Mouse (Mus musculus): Measurements from ENCODE around the gene Elovl7.

The Elovl7 gene

GRCm38 (mm10) chr13:108214081-108214484 lies at the start of gene Elovl7:
Gene Elovl7 (plus strand): TSS chr13:108214404.
- DNase-seq (ENCODE audit: low read depth, low spot score): peak; percentile 62

- no peak for DNase-seq (ENCODE audit: low read depth, low spot score)
Measured at GRCm38 (mm10) chr13:108164621-108165020, 49.6 kb upstream of the Elovl7 start.

GRCm38 (mm10) chr13:108170002-108170401 lies 44.2 kb upstream of the Elovl7 start:
- no peak for DNase-seq (ENCODE audit: low read depth, low spot score)

- no peak for DNase-seq (ENCODE audit: low read depth, low spot score)
Measured at GRCm38 (mm10) chr13:108170511-108170910, 43.7 kb upstream of the Elovl7 start.

DNA sequence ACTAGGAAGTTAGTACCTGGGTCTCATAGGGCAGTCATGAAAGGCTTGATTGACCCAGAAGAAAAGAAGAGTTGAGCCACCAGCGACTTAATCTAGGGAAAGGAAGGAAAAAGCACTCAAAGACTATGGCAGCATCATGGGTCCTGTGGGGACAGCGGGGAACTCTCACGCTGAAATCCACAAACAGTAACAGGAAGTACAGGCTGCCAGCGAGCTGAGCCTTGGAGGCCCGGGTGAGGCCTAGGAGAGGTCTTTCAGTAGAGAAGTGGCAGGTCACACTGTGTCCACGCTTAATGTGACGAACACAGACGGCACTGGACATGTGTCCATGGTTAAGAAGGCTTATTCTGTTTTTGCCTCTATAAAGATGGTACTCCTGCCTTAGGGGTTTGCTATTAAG lies 34.6 kb upstream of the Elovl7 start:
- DNase-seq (ENCODE audit: low read depth, low spot score): no peak

- DNase-seq (ENCODE audit: low read depth, low spot score): no peak
Measured at GRCm38 (mm10) chr13:108180821-108181220, 33.4 kb upstream of the Elovl7 start.

- DNase-seq (ENCODE audit: low read depth, low spot score): no peak
Measured at GRCm38 (mm10) chr13:108184743-108185255, 29.4 kb upstream of the Elovl7 start.

- DNase-seq (ENCODE audit: low read depth, low spot score): no peak
Measured at GRCm38 (mm10) chr13:108185530-108185929, 28.7 kb upstream of the Elovl7 start.

DNA sequence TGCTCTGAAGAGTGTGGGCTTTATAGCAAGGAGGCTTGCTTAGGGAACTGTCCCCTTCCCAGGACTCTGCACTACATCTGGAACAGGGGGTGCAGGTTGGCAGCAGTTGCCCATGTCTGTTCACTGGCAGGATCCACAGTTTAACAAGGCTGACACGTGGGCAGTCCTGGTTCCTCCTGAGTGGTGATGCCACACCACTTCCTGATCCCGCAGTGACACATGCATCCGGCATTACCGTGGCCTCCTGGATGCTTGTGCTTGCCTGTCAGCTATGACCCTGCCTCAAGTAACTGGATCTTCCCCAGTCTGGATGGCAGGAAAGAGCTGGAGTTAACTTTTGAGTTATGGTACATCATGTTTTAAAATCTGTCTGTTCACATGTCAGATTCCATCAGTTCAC lies 26.2 kb upstream of the Elovl7 start:
- DNase-seq (ENCODE audit: low read depth, low spot score): no peak

DNA sequence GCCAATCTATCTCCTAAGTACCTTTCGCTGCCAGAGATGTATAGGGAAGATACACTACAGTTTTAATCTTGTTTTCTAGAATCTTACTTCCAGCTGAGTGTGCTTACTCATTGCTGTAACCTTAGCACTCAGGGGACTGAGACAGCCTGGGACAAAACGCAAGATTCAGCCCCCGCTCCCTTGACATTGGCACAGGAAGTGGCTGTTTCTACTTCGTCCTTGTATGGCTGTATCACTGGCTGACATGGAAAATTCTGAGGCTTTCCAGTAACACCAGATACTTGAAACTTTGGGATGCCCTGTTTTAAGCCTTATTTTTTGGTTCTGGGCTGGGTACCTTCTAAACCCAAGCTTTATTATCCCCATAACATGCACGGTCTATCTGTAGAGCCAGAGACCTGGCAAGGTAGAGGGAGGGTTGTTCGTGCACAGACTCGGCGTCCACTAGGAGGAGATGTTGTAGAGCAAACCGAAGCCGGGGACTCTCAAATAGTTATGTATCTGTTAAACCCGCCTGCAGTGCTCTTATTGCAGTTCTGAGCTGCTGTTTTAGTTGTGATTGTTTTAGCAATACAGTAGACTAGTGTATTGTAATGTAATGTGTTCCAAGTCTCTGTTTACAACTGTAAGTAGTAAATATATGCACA lies 23.0 kb upstream of the Elovl7 start:
- DNase-seq (ENCODE audit: low read depth, low spot score): peak; percentile 57

DNA sequence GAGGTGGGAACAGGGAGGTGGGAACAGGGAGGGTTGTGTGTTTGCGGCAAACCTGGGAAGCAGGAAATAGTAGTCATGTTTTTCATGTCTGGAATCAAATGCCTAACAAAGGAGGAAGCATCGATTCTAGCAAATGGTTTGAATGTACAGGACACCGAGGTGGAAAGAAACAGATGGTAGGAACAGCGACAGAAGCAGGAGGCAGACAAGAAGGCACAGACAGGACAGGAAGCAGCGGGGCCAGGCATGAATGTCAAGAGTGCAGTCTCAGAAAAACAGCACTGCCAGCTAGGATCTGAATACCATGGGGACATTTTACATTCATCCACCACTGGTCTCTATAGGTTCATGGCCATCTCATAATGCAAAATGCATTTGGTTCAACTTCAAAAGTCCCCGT lies 18.7 kb upstream of the Elovl7 start:
- DNase-seq (ENCODE audit: low read depth, low spot score): no peak

DNA sequence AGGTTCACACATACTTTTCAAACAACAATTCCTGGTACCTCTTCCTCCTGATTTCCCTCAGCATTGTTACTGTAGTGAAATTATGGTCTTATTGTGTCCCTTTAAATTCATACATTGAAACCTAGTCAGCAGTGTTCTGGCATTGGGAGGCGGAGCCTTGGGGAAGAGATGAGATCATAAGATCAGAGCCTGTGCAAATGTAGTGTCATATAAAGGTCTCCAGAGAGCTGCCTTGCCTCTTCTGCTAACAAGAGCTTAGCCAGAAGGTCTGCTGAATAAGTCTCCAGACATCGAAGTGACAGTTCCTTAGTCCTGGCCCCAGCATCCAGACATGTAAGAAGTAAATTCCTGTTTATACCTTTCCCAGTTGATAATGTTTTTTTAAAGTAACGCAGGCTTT lies 9.3 kb upstream of the Elovl7 start:
- DNase-seq (ENCODE audit: low read depth, low spot score): no peak

GRCm38 (mm10) chr13:108207447-108207846 lies 6.8 kb upstream of the Elovl7 start:
- DNase-seq (ENCODE audit: low read depth, low spot score): no peak

GRCm38 (mm10) chr13:108208090-108208489 lies 6.1 kb upstream of the Elovl7 start:
- no peak for DNase-seq (ENCODE audit: low read depth, low spot score)

GRCm38 (mm10) chr13:108210960-108211359 lies 3.2 kb upstream of the Elovl7 start:
- no peak for DNase-seq (ENCODE audit: low read depth, low spot score)

DNA sequence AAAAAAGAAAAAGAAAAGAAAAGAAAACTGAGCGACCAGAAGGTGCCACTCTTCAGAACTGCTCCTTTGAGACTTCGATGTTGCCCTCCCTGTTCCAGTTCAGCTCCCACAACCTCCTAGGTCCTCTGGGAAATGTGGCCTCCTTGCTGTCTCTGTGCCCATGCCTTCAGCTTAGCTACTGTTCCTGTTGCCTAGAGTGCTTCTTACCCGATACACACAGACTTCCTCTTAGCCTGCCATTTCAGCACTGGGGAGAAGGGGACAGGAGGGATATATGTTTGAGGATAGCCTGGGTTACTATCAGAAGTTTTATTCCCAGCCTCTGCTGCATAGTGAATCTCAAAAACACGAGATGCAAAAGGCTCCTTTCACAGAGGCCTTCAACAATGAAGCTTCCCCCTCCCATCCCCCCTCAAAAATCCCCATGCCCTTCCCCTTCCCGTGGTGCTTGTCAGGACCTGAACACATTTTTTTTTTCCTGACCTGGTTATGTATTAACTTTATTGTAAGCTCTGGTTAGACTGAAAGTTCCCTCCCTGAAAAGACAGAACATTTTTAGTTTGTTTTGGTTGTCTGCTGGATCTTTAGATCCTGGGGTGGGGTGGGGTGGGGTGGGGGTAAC lies 1.7 kb upstream of the Elovl7 start:
- no peak for DNase-seq (ENCODE audit: low read depth, low spot score)

GRCm38 (mm10) chr13:108214485-108215107 lies 392 bp downstream of the Elovl7 start:
- DNase-seq (ENCODE audit: low read depth, low spot score): no peak

DNA sequence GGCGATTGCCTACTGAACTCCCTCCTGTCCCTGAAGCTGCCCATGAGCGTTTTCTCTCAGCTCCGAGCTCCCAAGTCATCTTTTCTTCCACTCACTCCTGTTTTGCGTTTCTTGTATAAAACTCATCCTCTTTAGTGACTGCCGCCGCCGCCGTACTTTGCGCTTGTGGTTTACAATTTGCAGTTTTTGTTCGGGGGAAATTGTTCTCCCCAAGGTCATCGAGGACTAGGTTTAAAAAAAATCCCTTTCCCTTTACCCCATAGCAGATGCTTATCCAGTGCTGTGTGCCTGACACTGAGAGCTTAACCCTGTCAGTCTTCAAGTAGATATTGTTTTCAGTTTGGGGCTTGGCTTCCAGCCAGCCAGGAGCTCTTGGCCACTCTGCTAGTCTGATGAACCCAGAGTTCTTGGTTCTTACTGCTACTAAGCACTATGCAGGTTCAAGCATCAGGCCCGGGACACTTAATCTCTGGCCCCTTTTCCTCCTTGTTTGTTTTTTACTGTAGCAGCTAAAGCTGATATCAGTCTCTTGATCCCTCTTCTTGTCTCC lies 1.1 kb downstream of the Elovl7 start:
- no peak for DNase-seq (ENCODE audit: low read depth, low spot score)

- DNase-seq (ENCODE audit: low read depth, low spot score): no peak
Measured at GRCm38 (mm10) chr13:108219773-108220172, 5.6 kb downstream of the Elovl7 start.

GRCm38 (mm10) chr13:108229191-108229590 lies 15.0 kb downstream of the Elovl7 start:
- DNase-seq (ENCODE audit: low read depth, low spot score): no peak

- DNase-seq (ENCODE audit: low read depth, low spot score): no peak
Measured at GRCm38 (mm10) chr13:108229634-108230330, 15.6 kb downstream of the Elovl7 start.

DNA sequence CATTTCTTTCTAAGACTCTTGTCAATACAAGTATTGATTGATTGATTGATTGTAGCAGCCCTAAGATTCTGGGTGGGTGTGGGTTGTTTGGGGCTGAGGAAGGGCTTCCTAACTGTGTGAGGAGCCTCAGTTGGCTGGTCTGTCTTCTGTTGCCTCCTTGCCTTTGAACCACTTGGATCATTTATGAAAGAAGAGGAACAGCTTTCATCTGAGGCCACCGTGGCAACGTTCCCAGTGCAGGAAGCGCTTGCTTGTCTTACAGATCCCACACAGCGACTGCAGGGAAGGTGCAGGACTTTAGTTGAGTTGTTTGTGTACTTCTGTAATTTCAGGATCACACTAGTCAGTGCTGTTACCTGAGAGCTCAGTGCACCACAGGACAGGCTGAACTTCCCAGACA lies 25.8 kb downstream of the Elovl7 start:
- no peak for DNase-seq (ENCODE audit: low read depth, low spot score)

Data from A20 (cell line).